Mouse (Mus musculus): Measurements from ENCODE around the gene Msh3. TPM values are rescaled to one million over a fixed set of nuclear protein-coding genes. Genes with fewer than 3 reads are reported as not detected.

The Msh3 gene
- polyA plus RNA-seq, 1 experiment from 2014 or later: 20.9 TPM

GRCm38 (mm10) chr13:92339787-92340186 lies 15.0 kb downstream of the Msh3 start:
- WGBS (ENCODE audit: insufficient replicate concordance): 91% methylated on average over 3 of the region's 3 CpGs
- H3K4me1 ChIP-seq (ENCODE audit: control insufficient read depth, insufficient read depth, low read length): no peaks in the 10 kb centered on the region
- H3K4me3 ChIP-seq (ENCODE audit: low read depth, low read length): no peak overlapping the region
- no peaks in the 10 kb centered on the region for H3K9me3 ChIP-seq (replicated peaks; ENCODE audit: control insufficient read depth, low read length)
- ATAC-seq (replicated peaks; ENCODE audit: insufficient number of reproducible peaks, low FRiP score, low TSS enrichment): no peak
- no peak overlapping the region for H3K4me2 ChIP-seq
- no peak overlapping the region for H3K27ac ChIP-seq (ENCODE audit: low read depth, low read length)
- no peaks in the 10 kb centered on the region for H3K27me3 ChIP-seq (ENCODE audit: control insufficient read depth, insufficient read depth, low read length)
- no peak overlapping the region for H3K9ac ChIP-seq (ENCODE audit: low read depth, low read length)
- 0 out of 2 replicates have a peak, but pooled peaks cover 5% of the 10 kb centered on the region for H3K36me3 ChIP-seq (ENCODE audit: control insufficient read depth, insufficient read depth, low read length)

- H3K4me1 ChIP-seq (ENCODE audit: control insufficient read depth, insufficient read depth, low read length): no peaks in the 10 kb centered on the region
- H3K27me3 ChIP-seq (ENCODE audit: control insufficient read depth, insufficient read depth, low read length): no peaks in the 10 kb centered on the region
- H3K9me3 ChIP-seq (replicated peaks; ENCODE audit: control insufficient read depth, low read length): no peaks in the 10 kb centered on the region
- H3K27ac ChIP-seq (ENCODE audit: low read depth, low read length): no peak overlapping the region
- WGBS (ENCODE audit: insufficient replicate concordance): 68% methylated on average over 6 of the region's 6 CpGs
- no peak overlapping the region for H3K4me2 ChIP-seq
- H3K36me3 ChIP-seq (ENCODE audit: control insufficient read depth, insufficient read depth, low read length): no peaks in the 10 kb centered on the region
- H3K9ac ChIP-seq (ENCODE audit: low read depth, low read length): no peak overlapping the region
- ATAC-seq (replicated peaks; ENCODE audit: insufficient number of reproducible peaks, low FRiP score, low TSS enrichment): no peak
- H3K4me3 ChIP-seq (ENCODE audit: low read depth, low read length): no peak overlapping the region
Observed at GRCm38 (mm10) chr13:92337773-92338462, 16.9 kb downstream of the Msh3 start.

- Histone ChIP-seq H3K9me3 (replicated peaks; ENCODE audit: control insufficient read depth, low read length) (no peaks in the 10 kb centered on the region), H3K4me1 (ENCODE audit: control insufficient read depth, insufficient read depth, low read length) (no peaks in the 10 kb centered on the region), H3K4me3 (ENCODE audit: low read depth, low read length) (no peak overlapping the region), H3K27me3 (ENCODE audit: control insufficient read depth, insufficient read depth, low read length) (no peaks in the 10 kb centered on the region), H3K27ac (ENCODE audit: low read depth, low read length) (no peak overlapping the region), H3K4me2 (no peak overlapping the region), H3K36me3 (ENCODE audit: control insufficient read depth, insufficient read depth, low read length) (no peaks in the 10 kb centered on the region), H3K9ac (ENCODE audit: low read depth, low read length) (no peak overlapping the region)
- ATAC-seq (replicated peaks; ENCODE audit: insufficient number of reproducible peaks, low FRiP score, low TSS enrichment): no peak
- 91% methylated on average over 1 of the region's 1 CpGs for WGBS (ENCODE audit: insufficient replicate concordance)
Observed at GRCm38 (mm10) chr13:92336857-92337256, 17.9 kb downstream of the Msh3 start.

- Histone ChIP-seq H3K9me3 (replicated peaks; ENCODE audit: control insufficient read depth, low read length) (no peaks in the 10 kb centered on the region), H3K4me1 (ENCODE audit: control insufficient read depth, insufficient read depth, low read length) (no peaks in the 10 kb centered on the region), H3K27ac (ENCODE audit: low read depth, low read length) (no peak overlapping the region), H3K36me3 (ENCODE audit: control insufficient read depth, insufficient read depth, low read length) (no peaks in the 10 kb centered on the region), H3K27me3 (ENCODE audit: control insufficient read depth, insufficient read depth, low read length) (no peaks in the 10 kb centered on the region), H3K4me2 (no peak overlapping the region), H3K9ac (ENCODE audit: low read depth, low read length) (no peak overlapping the region), H3K4me3 (ENCODE audit: low read depth, low read length) (no peak overlapping the region)
- ATAC-seq (replicated peaks; ENCODE audit: insufficient number of reproducible peaks, low FRiP score, low TSS enrichment): no peak
- 85% methylated on average over 15 of the region's 15 CpGs for WGBS (ENCODE audit: insufficient replicate concordance)
Observed at GRCm38 (mm10) chr13:92332103-92332879, 22.5 kb downstream of the Msh3 start.

- Histone ChIP-seq H3K27ac (ENCODE audit: low read depth, low read length) (no peak overlapping the region), H3K27me3 (ENCODE audit: control insufficient read depth, insufficient read depth, low read length) (no peaks in the 10 kb centered on the region), H3K4me1 (ENCODE audit: control insufficient read depth, insufficient read depth, low read length) (no peaks in the 10 kb centered on the region), H3K4me3 (ENCODE audit: low read depth, low read length) (no peak overlapping the region), H3K9me3 (replicated peaks; ENCODE audit: control insufficient read depth, low read length) (no peaks in the 10 kb centered on the region), H3K4me2 (no peak overlapping the region), H3K36me3 (ENCODE audit: control insufficient read depth, insufficient read depth, low read length) (no peaks in the 10 kb centered on the region), H3K9ac (ENCODE audit: low read depth, low read length) (no peak overlapping the region)
- ATAC-seq (replicated peaks; ENCODE audit: insufficient number of reproducible peaks, low FRiP score, low TSS enrichment): no peak
- 91% methylated on average over 3 of the region's 3 CpGs for WGBS (ENCODE audit: insufficient replicate concordance)
Observed at GRCm38 (mm10) chr13:92330621-92331020, 24.2 kb downstream of the Msh3 start.

DNA sequence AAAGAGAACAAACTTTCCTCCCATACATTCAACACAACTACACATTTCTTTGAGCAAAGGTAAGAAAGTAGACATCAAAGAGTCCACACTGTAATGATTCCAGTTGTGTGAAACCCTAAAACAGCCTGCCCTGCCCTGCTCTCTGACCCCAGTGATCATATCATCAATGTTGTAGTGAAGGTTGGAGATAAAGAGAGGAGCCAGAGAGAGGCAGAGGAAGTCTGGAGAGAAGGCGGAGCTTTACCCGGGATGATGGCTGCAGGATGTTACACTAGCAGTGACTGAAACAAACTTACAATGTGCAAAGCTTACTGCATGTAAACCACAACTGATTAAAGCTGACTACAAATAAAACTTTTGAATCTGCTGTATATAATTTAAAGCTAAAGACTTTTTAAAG lies 26.8 kb downstream of the Msh3 start:
- Histone ChIP-seq H3K27ac (ENCODE audit: low read depth, low read length) (no peak overlapping the region), H3K9me3 (replicated peaks; ENCODE audit: control insufficient read depth, low read length) (no peaks in the 10 kb centered on the region), H3K9ac (ENCODE audit: low read depth, low read length) (no peak overlapping the region), H3K4me3 (ENCODE audit: low read depth, low read length) (no peak overlapping the region), H3K36me3 (ENCODE audit: control insufficient read depth, insufficient read depth, low read length) (no peaks in the 10 kb centered on the region), H3K4me2 (no peak overlapping the region), H3K4me1 (ENCODE audit: control insufficient read depth, insufficient read depth, low read length) (no peaks in the 10 kb centered on the region), H3K27me3 (ENCODE audit: control insufficient read depth, insufficient read depth, low read length) (no peaks in the 10 kb centered on the region)
- 66% methylated on average over 2 of the region's 2 CpGs for WGBS (ENCODE audit: insufficient replicate concordance)
- no peak for ATAC-seq (replicated peaks; ENCODE audit: insufficient number of reproducible peaks, low FRiP score, low TSS enrichment)

DNA sequence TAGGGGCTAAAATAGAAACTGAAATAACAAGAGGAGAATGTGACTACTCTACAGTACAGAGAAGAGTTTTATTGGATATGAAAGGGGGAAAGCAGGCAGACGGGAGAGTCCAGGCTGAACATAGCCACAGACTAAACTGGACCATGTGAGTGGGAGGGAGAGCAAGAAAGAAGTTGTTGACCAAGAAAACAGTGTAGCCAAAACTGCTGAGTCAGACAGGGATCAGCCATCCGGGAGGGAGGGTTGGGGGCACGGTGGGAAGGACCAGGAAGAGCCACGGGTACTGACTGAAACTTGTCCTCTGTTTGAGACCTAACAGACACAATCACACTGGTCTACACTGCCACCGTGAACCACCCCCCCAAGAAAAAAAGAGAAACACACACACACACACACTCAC lies 28.8 kb downstream of the Msh3 start:
- WGBS (ENCODE audit: insufficient replicate concordance): 71% methylated on average over 5 of the region's 5 CpGs
- Histone ChIP-seq H3K36me3 (ENCODE audit: control insufficient read depth, insufficient read depth, low read length) (no peaks in the 10 kb centered on the region), H3K4me2 (no peak overlapping the region), H3K27me3 (ENCODE audit: control insufficient read depth, insufficient read depth, low read length) (no peaks in the 10 kb centered on the region), H3K4me3 (ENCODE audit: low read depth, low read length) (no peak overlapping the region), H3K4me1 (ENCODE audit: control insufficient read depth, insufficient read depth, low read length) (no peaks in the 10 kb centered on the region), H3K27ac (ENCODE audit: low read depth, low read length) (no peak overlapping the region), H3K9me3 (replicated peaks; ENCODE audit: control insufficient read depth, low read length) (no peaks in the 10 kb centered on the region), H3K9ac (ENCODE audit: low read depth, low read length) (no peak overlapping the region)
- ATAC-seq (replicated peaks; ENCODE audit: insufficient number of reproducible peaks, low FRiP score, low TSS enrichment): no peak

- 80% methylated on average over 5 of the region's 5 CpGs for WGBS (ENCODE audit: insufficient replicate concordance)
- ATAC-seq (replicated peaks; ENCODE audit: insufficient number of reproducible peaks, low FRiP score, low TSS enrichment): no peak
- H3K9ac ChIP-seq (ENCODE audit: low read depth, low read length): no peak overlapping the region
Observed at GRCm38 (mm10) chr13:92320770-92321169, 34.0 kb downstream of the Msh3 start.

More at GRCm38 (mm10) chr13:92320770-92321169, 34.0 kb downstream of the Msh3 start:
- Histone ChIP-seq H3K4me2 (no peak overlapping the region), H3K27me3 (ENCODE audit: control insufficient read depth, insufficient read depth, low read length) (no peaks in the 10 kb centered on the region), H3K4me3 (ENCODE audit: low read depth, low read length) (no peak overlapping the region), H3K4me1 (ENCODE audit: control insufficient read depth, insufficient read depth, low read length) (no peaks in the 10 kb centered on the region), H3K27ac (ENCODE audit: low read depth, low read length) (no peak overlapping the region), H3K36me3 (ENCODE audit: control insufficient read depth, insufficient read depth, low read length) (no peaks in the 10 kb centered on the region), H3K9me3 (replicated peaks; ENCODE audit: control insufficient read depth, low read length) (no peaks in the 10 kb centered on the region)
